14 mouse cellular contexts compared by ENCODE assay signal in genomic region chr12:7962314-7962927, GRCm38 (mm10). TPM values are rescaled to one million over a fixed set of nuclear protein-coding genes. Genes with fewer than 3 reads are reported as not detected.
DNase-seq lines count a peak whose midpoint lies in the region; ATAC-seq and TF ChIP-seq lines count a peak whose summit lies in the region.
"Had no signal": no experiment of that assay in that cellular context is flagged by ENCODE, and none has a peak within 500 bp of the region (broad histone marks: within the 10 kb centered on the region; RNA-seq: fewer than 3 reads in every experiment).

No protein-coding gene starts in this region.

- TF ChIP-seq CTCF in kidney, postnatal 0 days (IDR thresholded peaks at IDR 0.05; ENCODE audit: low read depth): no peak

- no peak overlapping the region for H3K9ac ChIP-seq in heart, embryonic 11.5 days (ENCODE audit: low read depth, low read length)
- H3K9ac ChIP-seq in kidney, postnatal 0 days (ENCODE audit: low read depth, low read length): no peak overlapping the region
- H3K9ac ChIP-seq in embryonic facial prominence, embryonic 13.5 days: no peak overlapping the region
- H3K9ac ChIP-seq: embryonic facial prominence, embryonic 15.5 days; heart, embryonic 15.5 days; liver, embryonic 15.5 days; midbrain, embryonic 13.5 days had no signal

- H3K4me1 ChIP-seq in heart, embryonic 11.5 days (ENCODE audit: control insufficient read depth, insufficient read depth, low read length): peaks cover 14% of the 10 kb centered on the region
- H3K4me1 ChIP-seq in heart, embryonic 10.5 days: peaks cover 10% of the 10 kb centered on the region; the same call in 1 of the 2 replicates
- H3K4me1 ChIP-seq in kidney, postnatal 0 days (replicated peaks; ENCODE audit: insufficient read depth, low read length): no peaks in the 10 kb centered on the region
- peaks cover 11% of the 10 kb centered on the region for H3K4me1 ChIP-seq in embryonic facial prominence, embryonic 13.5 days
- H3K4me1 ChIP-seq: liver, embryonic 15.5 days; midbrain, embryonic 13.5 days had no signal

- no peaks in the 10 kb centered on the region for H3K27me3 ChIP-seq in heart, embryonic 11.5 days (ENCODE audit: control insufficient read depth, insufficient read depth, low read length)
- H3K27me3 ChIP-seq in heart, embryonic 10.5 days (ENCODE audit: insufficient read depth, poor library complexity, severe bottlenecking): no peaks in the 10 kb centered on the region
- no peaks in the 10 kb centered on the region for H3K27me3 ChIP-seq in kidney, postnatal 0 days (ENCODE audit: insufficient read depth, low read length)
- H3K27me3 ChIP-seq in embryonic facial prominence, embryonic 13.5 days: no peaks in the 10 kb centered on the region
- H3K27me3 ChIP-seq: heart, embryonic 15.5 days; liver, embryonic 15.5 days; midbrain, embryonic 13.5 days had no signal

- no peak overlapping the region for H3K27ac ChIP-seq in heart, embryonic 11.5 days (ENCODE audit: low read depth, low read length)
- H3K27ac ChIP-seq in heart, embryonic 10.5 days: no peak overlapping the region
- H3K27ac ChIP-seq in kidney, postnatal 0 days: no peak overlapping the region
- no peak overlapping the region for H3K27ac ChIP-seq in embryonic facial prominence, embryonic 13.5 days
- H3K27ac ChIP-seq: embryonic facial prominence, embryonic 15.5 days; heart, embryonic 15.5 days; liver, embryonic 15.5 days; midbrain, embryonic 13.5 days had no signal

- H3K36me3 ChIP-seq in heart, embryonic 11.5 days (ENCODE audit: control insufficient read depth, insufficient read depth, low read length): no peaks in the 10 kb centered on the region
- no peaks in the 10 kb centered on the region for H3K36me3 ChIP-seq in heart, embryonic 10.5 days
- no peaks in the 10 kb centered on the region for H3K36me3 ChIP-seq in kidney, postnatal 0 days (ENCODE audit: insufficient read depth, low read length)
- H3K36me3 ChIP-seq in embryonic facial prominence, embryonic 13.5 days: no peaks in the 10 kb centered on the region
- H3K36me3 ChIP-seq: embryonic facial prominence, embryonic 15.5 days; heart, embryonic 15.5 days; liver, embryonic 15.5 days; midbrain, embryonic 13.5 days had no signal

- DNase-seq in heart, embryonic 10.5 days (ENCODE audit: low spot score): no peak
- DNase-seq in kidney, postnatal 0 days (ENCODE audit: low spot score): peak; percentile 52
- DNase-seq in kidney, postnatal 14 days: no peak
- peak; percentile 75 for DNase-seq in 3T3-L1 (ENCODE audit: low read depth, low spot score)
- DNase-seq in B cell, adult 2 months: no peak
- DNase-seq: cerebellum, postnatal 14 days; thymus, postnatal 25 days had no signal

- no peaks in the 10 kb centered on the region for H3K9me3 ChIP-seq in heart, embryonic 11.5 days (replicated peaks; ENCODE audit: control insufficient read depth, low read length)
- no peaks in the 10 kb centered on the region for H3K9me3 ChIP-seq in heart, embryonic 10.5 days
- no peaks in the 10 kb centered on the region for H3K9me3 ChIP-seq in kidney, postnatal 0 days (replicated peaks; ENCODE audit: low read length)
- no peaks in the 10 kb centered on the region for H3K9me3 ChIP-seq in embryonic facial prominence, embryonic 13.5 days
- H3K9me3 ChIP-seq: embryonic facial prominence, embryonic 15.5 days; heart, embryonic 15.5 days; liver, embryonic 15.5 days; midbrain, embryonic 13.5 days had no signal

- peak; percentile 72; the same call in 1 of the 2 replicates for ATAC-seq in heart, embryonic 11.5 days (replicated peaks; ENCODE audit: insufficient number of reproducible peaks, low FRiP score, low TSS enrichment)
- 0 out of 2 replicates have a peak, but pooled peaks have one; percentile 43 for ATAC-seq in kidney, postnatal 0 days (replicated peaks; ENCODE audit: low FRiP score, low read depth)
- ATAC-seq in embryonic facial prominence, embryonic 13.5 days (ENCODE audit: insufficient number of reproducible peaks, insufficient read depth, low FRiP score, low TSS enrichment, low read depth): peak; percentile 37; the same call in 1 of the 2 replicates
- ATAC-seq in cerebellum, adult (ENCODE audit: insufficient number of reproducible peaks, low FRiP score, low TSS enrichment): no peak
- ATAC-seq: midbrain, embryonic 13.5 days had no signal

- WGBS in heart, embryonic 11.5 days (ENCODE audit: insufficient replicate concordance): 42% methylated on average over 5 of the region's 5 CpGs
- 52% methylated on average over 5 of the region's 5 CpGs for WGBS in heart, embryonic 10.5 days
- WGBS in kidney, postnatal 0 days: 43% methylated on average over 5 of the region's 5 CpGs
- 31% methylated on average over 5 of the region's 5 CpGs for WGBS in embryonic facial prominence, embryonic 13.5 days

- H3K4me2 ChIP-seq in heart, embryonic 11.5 days: no peak overlapping the region; the same call in 1 of the 2 replicates
- no peak overlapping the region for H3K4me2 ChIP-seq in kidney, postnatal 0 days (ENCODE audit: low read length)
- H3K4me2 ChIP-seq in embryonic facial prominence, embryonic 13.5 days: peak overlapping the region; percentile 11; the same call in 1 of the 2 replicates
- H3K4me2 ChIP-seq: embryonic facial prominence, embryonic 15.5 days; heart, embryonic 15.5 days; liver, embryonic 15.5 days; midbrain, embryonic 13.5 days had no signal

- H3K4me3 ChIP-seq in heart, embryonic 11.5 days (ENCODE audit: low read depth, low read length): no peak overlapping the region
- H3K4me3 ChIP-seq in heart, embryonic 10.5 days: no peak overlapping the region
- no peak overlapping the region for H3K4me3 ChIP-seq in kidney, postnatal 0 days (replicated peaks; ENCODE audit: low read depth, low read length)
- no peak overlapping the region for H3K4me3 ChIP-seq in embryonic facial prominence, embryonic 13.5 days
- H3K4me3 ChIP-seq: embryonic facial prominence, embryonic 15.5 days; heart, embryonic 15.5 days; liver, embryonic 15.5 days; midbrain, embryonic 13.5 days had no signal

RNA-seq across cellular contexts. Expression of gene Apob, which starts 15.0 kb away (rescaled TPM):
- polyA plus RNA-seq in heart, embryonic 11.5 days (2014; fragmentation: Nextera tagmentation; extraction: Ambion mirVana): 0.32 and 1.8 TPM in 2 replicates
- polyA plus RNA-seq in heart, embryonic 10.5 days (2016; fragmentation: Nextera tagmentation; extraction: Ambion mirVana): 0.26 and 6.3 TPM in 2 replicates
- 0.03 and 0.06 TPM in 2 replicates for polyA plus RNA-seq in kidney, postnatal 0 days (2015; fragmentation: Nextera tagmentation; extraction: Ambion mirVana)
- polyA plus RNA-seq in embryonic facial prominence, embryonic 13.5 days (2015; fragmentation: Nextera tagmentation; extraction: Ambion mirVana): 1.9 TPM in 1 of 2 replicates, not detected in the other

Comparison
In these comparisons a context has a peak if more than half of its experiments do, and no peak if none do; other contexts are left out.
1. DNase-seq: peak in kidney, postnatal 0 days (single experiment) and 3T3-L1 (single experiment); none in heart, embryonic 10.5 days (single experiment), kidney, postnatal 14 days (single experiment) and B cell, adult 2 months (0 of 2).